Mouse (Mus musculus) hindbrain, embryonic 12.5 days (tissue): ENCODE data around the gene Gm45785. TPM values are rescaled to one million over a fixed set of nuclear protein-coding genes. Genes with fewer than 3 reads are reported as not detected.
"Not testable (repeated sequence)": the region's sequence is repeated elsewhere in the genome, so short reads cannot be mapped to it uniquely, and the experiment has no call there.

Experiments
- ATAC-seq: fragments of 200-750 bp; cut with Nextera tagmentation; 2 replicates; pipeline ENCODE4 v1.8.0; 2017; ENCODE audit warnings: moderate TSS enrichment; ENCODE audit not compliant: low FRiP score
- H3K27ac ChIP-seq: fragments of 300-500 bp; sonication (generic); 2 replicates; pipeline ENCODE4 v1.5.1; 2016; ENCODE audit warnings: mild to moderate bottlenecking
- H3K27me3 ChIP-seq: fragments of 300-500 bp; sonication (generic); 2 replicates; pipeline ENCODE4 v1.6.1; 2016; ENCODE audit warnings: mild to moderate bottlenecking
- H3K36me3 ChIP-seq: fragments of 300-500 bp; sonication (generic); 2 replicates; pipeline ENCODE4 v1.6.1; 2016; ENCODE audit warnings: mild to moderate bottlenecking
- H3K4me1 ChIP-seq: fragments of 300-500 bp; sonication (generic); 2 replicates; pipeline ENCODE4 v1.6.1; 2016
- H3K4me2 ChIP-seq: fragments of 300-500 bp; sonication (generic); replicated peaks from 2 replicates; pipeline ENCODE4 v1.6.1; 2016; ENCODE audit warnings: mild to moderate bottlenecking
- H3K4me3 ChIP-seq: fragments of 300-500 bp; sonication (generic); 2 replicates; pipeline ENCODE4 v1.5.1; 2016; ENCODE audit warnings: mild to moderate bottlenecking
- H3K9ac ChIP-seq: fragments of 300-500 bp; sonication (generic); 2 replicates; pipeline ENCODE4 v1.6.1; 2016; ENCODE audit warnings: mild to moderate bottlenecking, moderate library complexity
- H3K9me3 ChIP-seq: fragments of 300-500 bp; sonication (generic); replicated peaks from 2 replicates; pipeline ENCODE4 v1.6.1; 2016; ENCODE audit warnings: mild to moderate bottlenecking
- WGBS: fragments of 180-500 bp; shearing (Covaris S2); methylation state at CpG from one replicate; pipeline ENCODE4 v1.1.7; 2016; 5-methylcytosine and 5-hydroxymethylcytosine counted together
- polyA plus RNA-seq: library from polyadenylated mRNA; unstranded; fragments of >200 nt; fragmentation: Nextera tagmentation; extraction: Ambion mirVana; gene quantifications from 2 replicates; pipeline ENCODE4 v1.2.1, GENCODE M21; 2016

Gene Gm45785
- polyA plus RNA-seq = not detected in 2 replicates

DNA sequence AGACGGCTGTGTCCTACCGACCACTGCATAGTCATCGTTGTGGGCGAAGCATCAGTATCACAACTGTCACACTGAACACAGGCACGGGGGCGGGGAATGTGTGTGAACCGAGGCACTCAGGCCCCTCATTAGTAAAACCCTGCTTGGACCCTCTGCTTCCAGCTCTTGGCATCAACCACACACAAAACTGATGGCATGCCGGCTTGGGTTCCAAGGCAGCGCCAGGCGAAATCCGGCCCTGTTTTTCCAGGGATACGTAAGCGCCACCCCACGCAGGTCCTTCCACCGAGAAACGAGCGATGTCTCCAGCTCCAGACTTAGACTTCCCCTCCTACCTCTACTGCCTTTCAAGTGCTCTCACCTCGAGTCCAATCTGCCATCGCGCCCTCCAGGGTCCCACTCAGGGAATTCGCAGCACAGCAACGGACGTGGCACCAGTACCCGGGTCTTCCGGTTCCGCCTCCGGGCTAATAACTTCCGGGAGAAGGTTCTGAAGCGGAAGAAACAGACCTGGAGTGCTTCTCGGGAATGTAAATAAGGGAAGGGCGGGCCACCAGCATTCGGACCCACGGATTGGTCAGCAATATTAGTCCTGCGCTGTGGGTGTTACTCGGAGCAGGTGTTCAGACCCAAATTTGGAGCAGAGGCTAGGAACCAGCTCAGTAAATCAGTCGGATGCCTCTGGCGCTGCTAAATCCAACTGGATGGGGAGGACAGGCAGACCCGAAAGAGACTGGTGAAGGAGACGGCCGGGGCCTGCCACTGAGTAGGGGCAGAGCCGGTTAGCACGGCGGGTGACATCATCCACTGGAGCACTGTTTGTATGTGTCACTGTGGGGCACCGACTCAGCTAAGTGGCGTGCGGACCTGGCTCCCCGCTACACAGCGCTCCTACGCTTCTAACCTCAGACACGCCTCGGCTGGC lies at the start of gene Gm45785:
TSS of gene Gm45785 (minus strand) at position 472 of the 925 bp plus-strand sequence.
- peak; percentile 79 for ATAC-seq
- H3K4me2 ChIP-seq = peak within 1 kb of the TSS; percentile 99
- H3K9ac ChIP-seq = peak within 1 kb of the TSS; percentile 95
- peak within 1 kb of the TSS; percentile 75 for H3K4me3 ChIP-seq
- no peaks in the 10 kb centered on the region for H3K9me3 ChIP-seq
- under 1% methylated on average over 51 of the region's 51 CpGs for WGBS
- H3K4me1 ChIP-seq = peaks cover 31% of the 10 kb centered on the region
- peaks cover 62% of the 10 kb centered on the region for H3K36me3 ChIP-seq
- H3K27ac ChIP-seq = peak within 1 kb of the TSS; percentile 90
- no peaks in the 10 kb centered on the region for H3K27me3 ChIP-seq

DNA sequence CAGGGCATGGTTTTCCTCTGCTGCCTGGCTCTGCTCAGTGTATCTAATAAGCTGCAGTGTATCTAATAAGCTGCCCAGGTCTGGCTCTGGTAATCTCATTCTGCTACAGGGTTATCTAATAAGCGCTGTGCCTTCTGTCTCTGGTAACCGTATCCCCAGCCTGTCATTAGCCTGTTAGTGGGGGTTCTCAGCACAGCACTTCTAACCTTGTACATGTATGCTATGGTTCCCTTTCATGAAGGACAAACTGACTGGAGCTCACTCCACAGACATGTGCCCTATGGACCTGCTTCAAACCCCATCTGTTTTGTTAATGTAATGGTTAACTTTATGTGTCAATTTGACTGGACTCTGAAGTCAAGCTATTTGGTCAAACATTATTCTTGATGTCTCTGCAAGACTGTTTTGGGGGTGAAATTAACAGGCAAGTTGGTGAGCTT lies 49.5 kb upstream of the Gm45785 start:
- H3K4me1 ChIP-seq = peaks cover 7% of the 10 kb centered on the region; the same call in 1 of the 2 replicates
- H3K27me3 ChIP-seq = no peaks in the 10 kb centered on the region
- no peaks in the 10 kb centered on the region for H3K9me3 ChIP-seq
- H3K4me2 ChIP-seq = no peak overlapping the region
- WGBS = 85% methylated on average over 2 of the region's 2 CpGs
- H3K27ac ChIP-seq = no peak overlapping the region
- H3K9ac ChIP-seq = no peak overlapping the region
- H3K4me3 ChIP-seq = no peak overlapping the region
- no peak for ATAC-seq
- no peaks in the 10 kb centered on the region for H3K36me3 ChIP-seq

DNA sequence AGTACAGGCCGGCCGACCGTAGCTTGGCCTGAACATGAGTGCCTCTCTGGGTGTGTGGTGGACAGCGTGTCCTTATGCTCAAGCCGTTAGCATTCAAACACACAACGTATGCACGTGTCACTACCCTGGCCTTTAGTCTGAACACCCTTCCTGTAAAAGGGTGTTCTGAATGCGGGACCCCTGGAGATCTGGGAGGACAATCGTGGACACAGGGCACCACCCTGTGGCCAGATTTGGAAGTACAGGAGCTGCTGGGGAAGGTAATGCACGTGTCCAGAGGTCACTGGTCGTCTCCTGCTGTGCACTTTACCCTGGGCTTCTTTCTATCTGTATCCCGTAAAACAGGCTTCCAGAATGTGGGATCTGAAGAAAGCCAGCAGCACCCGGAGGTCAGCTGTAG lies 47.1 kb upstream of the Gm45785 start:
- no peak overlapping the region for H3K4me2 ChIP-seq
- no peak overlapping the region; the same call in 1 of the 2 replicates for H3K9ac ChIP-seq
- no peak; the same call in 1 of the 2 replicates for ATAC-seq
- WGBS = 23% methylated on average over 13 of the region's 13 CpGs
- peaks cover 16% of the 10 kb centered on the region for H3K36me3 ChIP-seq
- no peaks in the 10 kb centered on the region for H3K9me3 ChIP-seq
- H3K27me3 ChIP-seq = no peaks in the 10 kb centered on the region
- H3K27ac ChIP-seq = no peak overlapping the region
- H3K4me3 ChIP-seq = no peak overlapping the region
- H3K4me1 ChIP-seq = 0 out of 2 replicates have a peak, but pooled peaks cover 4% of the 10 kb centered on the region

DNA sequence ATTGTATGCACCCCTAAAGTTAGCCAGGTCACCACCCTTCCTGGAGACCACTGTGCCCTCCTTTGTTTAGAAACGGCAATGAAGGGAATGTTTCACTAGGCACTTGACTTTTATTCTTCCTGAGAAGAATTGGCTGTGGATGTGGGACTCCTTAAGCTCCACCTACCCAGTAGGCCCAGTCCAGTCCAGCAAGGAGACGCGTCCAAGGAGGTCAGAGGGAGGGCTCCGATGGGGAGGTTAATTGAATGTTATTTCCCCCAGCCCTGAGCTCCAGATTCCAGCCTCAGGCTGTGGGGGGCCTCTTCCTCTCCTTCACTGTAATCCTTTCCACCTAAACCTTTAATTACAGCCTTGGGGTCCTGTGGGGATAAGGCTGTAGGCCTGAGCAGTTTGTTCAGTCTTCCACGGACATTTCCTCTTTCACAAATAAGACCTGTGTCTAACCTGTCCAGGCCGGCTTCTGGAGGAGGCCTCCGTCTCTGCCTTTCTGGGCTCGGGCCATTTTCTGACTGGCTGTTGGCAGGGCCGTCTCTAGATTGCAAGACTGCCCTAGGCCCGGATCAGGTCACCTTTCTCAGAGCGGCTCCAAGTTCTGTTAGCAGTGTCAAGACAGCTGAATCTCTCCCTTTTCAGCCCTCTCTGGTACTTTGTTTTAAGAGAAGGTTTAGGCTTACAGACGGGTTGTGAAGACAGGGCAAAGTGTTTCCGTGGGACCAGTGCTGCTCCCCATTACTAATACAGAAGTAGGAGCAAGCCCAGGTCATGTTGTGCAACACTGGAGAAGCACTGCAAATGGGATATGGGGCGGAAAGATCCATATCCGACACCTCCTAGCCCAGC lies 46.1 kb upstream of the Gm45785 start:
- H3K9ac ChIP-seq = no peak overlapping the region
- H3K4me2 ChIP-seq = no peak overlapping the region
- no peak for ATAC-seq
- no peak overlapping the region for H3K27ac ChIP-seq
- H3K4me3 ChIP-seq = no peak overlapping the region
- H3K9me3 ChIP-seq = no peaks in the 10 kb centered on the region
- H3K27me3 ChIP-seq = no peaks in the 10 kb centered on the region
- 80% methylated on average over 15 of the region's 15 CpGs for WGBS
- H3K36me3 ChIP-seq = peaks cover 26% of the 10 kb centered on the region
- H3K4me1 ChIP-seq = 0 out of 2 replicates have a peak, but pooled peaks cover 4% of the 10 kb centered on the region

DNA sequence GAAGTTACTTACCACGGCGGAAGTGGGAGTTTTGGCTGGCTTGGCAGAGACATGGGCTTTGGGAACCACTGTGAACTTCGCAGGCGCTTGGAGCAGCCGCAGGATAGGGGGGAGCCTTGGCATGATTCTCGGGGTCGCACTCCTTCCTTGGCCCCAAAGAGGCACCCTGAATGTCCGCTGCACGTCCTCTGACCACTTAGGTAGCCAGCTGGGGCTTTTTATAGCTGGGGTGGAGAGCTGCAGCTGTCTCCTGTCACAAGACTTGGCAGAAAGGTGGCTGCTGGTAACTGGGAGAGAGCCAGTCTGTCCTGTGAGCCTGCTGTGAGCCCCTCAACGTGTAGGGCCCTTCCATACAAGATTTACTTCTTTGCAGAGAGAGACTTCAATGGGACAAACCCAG lies 44.1 kb upstream of the Gm45785 start, which contains the start of gene Cox8b:
TSS of gene Cox8b (minus strand) at position 227 of the 400 bp plus-strand sequence.
- Histone ChIP-seq H3K27ac (no peak within 1 kb of the TSS), H3K9me3 (no peaks in the 10 kb centered on the region)

DNA sequence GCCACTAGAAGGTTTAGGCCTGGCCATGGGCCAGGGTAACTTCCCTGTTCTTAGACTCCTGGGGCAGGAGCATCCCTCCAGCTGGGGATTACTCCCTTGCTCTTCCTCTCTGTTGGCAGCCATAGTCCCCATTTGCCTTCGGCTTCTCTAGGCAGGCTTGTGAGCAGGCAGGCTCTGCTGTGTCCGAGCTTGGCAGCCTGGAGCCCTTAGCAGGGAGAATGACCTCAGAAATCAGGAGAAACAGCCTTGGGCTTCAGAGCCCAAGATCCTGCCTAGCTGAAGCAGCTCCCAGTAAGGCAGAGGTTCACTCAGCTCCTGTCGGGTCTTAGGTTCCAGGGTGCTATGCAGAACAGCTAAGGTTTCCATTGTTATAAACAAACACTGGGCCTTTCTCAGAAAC lies 43.0 kb upstream of the Gm45785 start:
- H3K36me3 ChIP-seq = peaks cover 48% of the 10 kb centered on the region
- WGBS = 82% methylated on average over 3 of the region's 3 CpGs

More for the DNA sequence above, 44.1 kb upstream of the Gm45785 start, which contains the start of gene Cox8b:
- Histone ChIP-seq H3K4me2 (no peak within 1 kb of the TSS), H3K27me3 (no peaks in the 10 kb centered on the region), H3K4me3 (no peak within 1 kb of the TSS), H3K9ac (no peak within 1 kb of the TSS), H3K4me1 (0 out of 2 replicates have a peak, but pooled peaks cover 4% of the 10 kb centered on the region), H3K36me3 (peaks cover 40% of the 10 kb centered on the region)
- no peak for ATAC-seq
- 79% methylated on average over 10 of the region's 10 CpGs for WGBS

DNA sequence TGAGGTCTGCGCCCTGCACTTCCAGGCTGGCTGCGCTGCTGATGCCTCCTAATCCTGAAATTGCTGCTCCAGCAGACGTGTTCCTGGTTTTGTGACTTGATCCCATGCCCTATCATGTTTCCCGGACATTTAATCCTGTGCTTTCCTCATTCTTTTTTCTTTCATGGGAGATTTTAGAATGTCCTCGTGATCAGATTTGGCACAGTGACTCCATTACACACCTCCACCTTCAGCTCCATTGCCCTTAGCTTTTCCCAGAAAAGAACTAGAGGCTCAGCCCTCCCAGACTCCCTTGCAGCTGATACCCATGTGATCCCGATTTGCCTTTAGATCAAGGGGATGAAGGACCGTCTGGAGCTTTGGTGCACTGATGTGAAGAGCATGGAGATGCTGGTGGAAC lies 41.7 kb upstream of the Gm45785 start:
- Histone ChIP-seq H3K4me1 (no peaks in the 10 kb centered on the region), H3K4me3 (no peak overlapping the region), H3K9ac (no peak overlapping the region), H3K9me3 (no peaks in the 10 kb centered on the region), H3K36me3 (peaks cover 58% of the 10 kb centered on the region), H3K27ac (no peak overlapping the region), H3K27me3 (no peaks in the 10 kb centered on the region), H3K4me2 (no peak overlapping the region)
- no peak for ATAC-seq
- WGBS = 91% methylated on average over 7 of the region's 7 CpGs

More for the DNA sequence above, 43.0 kb upstream of the Gm45785 start:
- Histone ChIP-seq H3K9ac (no peak overlapping the region), H3K9me3 (no peaks in the 10 kb centered on the region), H3K4me3 (no peak overlapping the region), H3K4me2 (no peak overlapping the region), H3K27ac (no peak overlapping the region), H3K27me3 (no peaks in the 10 kb centered on the region), H3K4me1 (0 out of 2 replicates have a peak, but pooled peaks cover 4% of the 10 kb centered on the region)
- ATAC-seq = no peak

DNA sequence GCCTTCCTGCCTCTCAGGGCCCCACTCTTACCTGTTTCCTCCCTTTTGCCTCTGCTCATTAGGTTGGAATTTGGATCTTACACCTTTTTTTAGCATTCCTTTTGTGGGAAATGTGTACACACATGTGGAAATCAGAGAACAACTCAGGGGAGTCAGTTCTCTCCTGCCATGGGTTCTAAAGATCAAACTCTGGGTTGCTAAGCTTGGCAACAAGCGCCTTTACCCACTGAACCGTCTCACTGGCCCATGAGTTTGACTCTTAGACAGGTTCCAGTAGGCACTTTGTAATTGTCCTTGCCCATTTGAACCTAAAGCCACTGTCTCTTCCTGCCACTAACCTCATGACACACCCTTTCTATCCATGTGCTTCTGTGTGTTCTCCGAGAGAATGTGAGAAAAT lies 38.5 kb upstream of the Gm45785 start:
- no peak overlapping the region for H3K4me3 ChIP-seq
- H3K9ac ChIP-seq = no peak overlapping the region
- H3K27me3 ChIP-seq = no peaks in the 10 kb centered on the region
- H3K27ac ChIP-seq = no peak overlapping the region
- ATAC-seq = no peak
- peaks cover 75% of the 10 kb centered on the region for H3K36me3 ChIP-seq
- H3K4me1 ChIP-seq = no peaks in the 10 kb centered on the region
- H3K9me3 ChIP-seq = no peaks in the 10 kb centered on the region
- no peak overlapping the region for H3K4me2 ChIP-seq
- 95% methylated on average over 3 of the region's 3 CpGs for WGBS

DNA sequence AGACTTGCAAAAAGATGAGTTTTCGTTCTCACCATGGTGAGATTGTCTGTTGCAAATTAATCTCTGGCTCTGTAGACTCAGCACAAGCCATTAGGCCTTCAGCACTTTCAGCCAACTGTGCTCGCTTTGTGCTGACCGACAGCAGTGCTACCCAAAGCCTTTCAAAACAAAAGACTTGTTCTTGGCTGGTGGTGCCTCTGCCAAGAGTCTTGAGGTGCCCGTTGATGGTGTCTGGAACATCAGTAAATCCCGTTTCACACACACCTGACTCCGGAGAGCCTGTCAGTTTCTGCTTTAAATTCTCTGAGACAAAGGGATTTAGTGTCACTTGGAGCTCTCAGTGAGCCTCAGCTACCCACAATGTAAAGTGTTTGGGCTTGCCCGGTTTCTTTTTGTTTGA lies 37.9 kb upstream of the Gm45785 start:
- no peak overlapping the region for H3K27ac ChIP-seq
- H3K4me3 ChIP-seq = no peak overlapping the region
- no peaks in the 10 kb centered on the region for H3K27me3 ChIP-seq
- no peaks in the 10 kb centered on the region for H3K9me3 ChIP-seq
- 94% methylated on average over 7 of the region's 7 CpGs for WGBS
- H3K4me1 ChIP-seq = no peaks in the 10 kb centered on the region
- H3K4me2 ChIP-seq = no peak overlapping the region
- peaks cover 76% of the 10 kb centered on the region for H3K36me3 ChIP-seq
- ATAC-seq = no peak
- H3K9ac ChIP-seq = no peak overlapping the region

DNA sequence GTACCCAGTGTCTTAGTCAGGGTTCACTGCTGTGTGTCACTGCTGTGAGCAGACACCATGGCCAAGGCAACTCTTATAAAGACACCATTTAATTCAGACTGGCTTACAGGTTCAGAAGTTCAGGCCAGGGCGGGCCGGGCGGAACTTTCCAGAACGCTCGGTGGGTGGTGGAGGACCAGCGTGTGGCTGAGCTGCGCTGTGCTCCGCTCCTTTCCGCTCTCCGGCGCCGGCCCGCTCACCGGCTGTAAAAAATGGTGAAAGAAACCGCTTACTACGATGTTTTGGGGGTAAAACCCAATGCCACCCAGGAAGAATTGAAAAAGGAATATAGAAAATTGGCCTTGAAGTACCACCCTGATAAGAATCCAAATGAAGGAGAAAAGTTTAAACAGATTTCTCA lies 34.5 kb upstream of the Gm45785 start:
- not testable (repeated sequence) for H3K9me3 ChIP-seq, H3K4me3 ChIP-seq, H3K4me1 ChIP-seq, H3K9ac ChIP-seq, H3K27ac ChIP-seq, H3K27me3 ChIP-seq, ATAC-seq, H3K4me2 ChIP-seq
- WGBS = 96% methylated on average over 16 of the region's 16 CpGs
- peaks cover 77% of the 10 kb centered on the region for H3K36me3 ChIP-seq

DNA sequence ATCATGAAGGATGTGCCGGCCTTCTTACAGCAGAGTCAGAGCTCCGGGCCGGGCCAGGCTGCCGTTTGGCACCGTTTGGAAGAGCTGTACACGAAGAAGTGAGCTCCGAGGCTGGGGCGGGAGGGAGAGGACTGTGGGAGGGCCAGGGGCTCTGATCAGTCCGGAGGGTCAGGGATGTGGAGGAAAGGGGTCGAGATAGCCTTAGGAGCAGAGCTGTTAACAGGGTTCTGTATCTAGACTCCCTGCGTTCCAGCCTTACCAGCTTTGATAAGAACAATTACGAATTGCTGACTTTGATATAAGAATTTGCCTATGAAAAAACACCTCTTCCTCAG lies 26.3 kb upstream of the Gm45785 start:
- H3K9me3 ChIP-seq = no peaks in the 10 kb centered on the region
- ATAC-seq = peak; percentile 76
- peak overlapping the region; percentile 69 for H3K4me2 ChIP-seq
- no peaks in the 10 kb centered on the region for H3K27me3 ChIP-seq
- H3K4me1 ChIP-seq = peaks cover 16% of the 10 kb centered on the region
- H3K4me3 ChIP-seq = peak overlapping the region; percentile 76
- H3K36me3 ChIP-seq = peaks cover 24% of the 10 kb centered on the region
- WGBS = under 1% methylated on average over 12 of the region's 12 CpGs
- H3K9ac ChIP-seq = peak overlapping the region; percentile 84
- peak overlapping the region; percentile 79; the same call in 1 of the 2 replicates for H3K27ac ChIP-seq
